Mouse (Mus musculus) limb, embryonic 11.5 days (tissue): ENCODE data around the gene Cfap43. TPM values are rescaled to one million over a fixed set of nuclear protein-coding genes. Genes with fewer than 3 reads are reported as not detected.

Experiments used
- ATAC-seq: fragments of 200-750 bp; cut with Nextera tagmentation; 2 replicates; pipeline ENCODE4 v1.8.0; 2017; ENCODE audit warnings: low read depth; ENCODE audit not compliant: insufficient number of reproducible peaks, low FRiP score, low TSS enrichment
- DNase-seq: peaks from one replicate; pipeline ENCODE4 v3.0.0-alpha.2; 2015; ENCODE audit warnings: low spot score
- H3K27ac ChIP-seq: fragments of 300-500 bp; sonication (generic); replicated peaks from 2 replicates; pipeline ENCODE4 v1.5.1; 2014; ENCODE audit warnings: low read depth, mild to moderate bottlenecking, low read length
- H3K27me3 ChIP-seq: fragments of 300-500 bp; sonication (generic); 2 replicates; pipeline ENCODE4 v1.6.1; 2014; ENCODE audit warnings: mild to moderate bottlenecking, low read length, mixed read lengths; ENCODE audit not compliant: control insufficient read depth, insufficient read depth
- H3K36me3 ChIP-seq: fragments of 300-500 bp; sonication (generic); 2 replicates; pipeline ENCODE4 v1.6.1; 2014; ENCODE audit warnings: mild to moderate bottlenecking, low read length, moderate library complexity, mixed read lengths; ENCODE audit not compliant: control insufficient read depth, insufficient read depth
- H3K4me1 ChIP-seq: fragments of 300-500 bp; sonication (generic); 2 replicates; pipeline ENCODE4 v1.6.1; 2014; ENCODE audit warnings: low read length, mixed read lengths; ENCODE audit not compliant: control insufficient read depth, insufficient read depth
- H3K4me2 ChIP-seq: fragments of 300-500 bp; sonication (generic); 2 replicates; pipeline ENCODE4 v1.6.1; 2014; ENCODE audit warnings: low read depth, mild to moderate bottlenecking, moderate library complexity; ENCODE audit not compliant: severe bottlenecking
- H3K4me3 ChIP-seq: fragments of 300-500 bp; sonication (generic); 2 replicates; pipeline ENCODE4 v1.5.1; 2014; ENCODE audit warnings: low read depth, low read length
- H3K9ac ChIP-seq: fragments of 300-500 bp; sonication (generic); 2 replicates; pipeline ENCODE4 v1.6.1; 2014; ENCODE audit warnings: mild to moderate bottlenecking, low read length
- H3K9me3 ChIP-seq: fragments of 300-500 bp; sonication (generic); 2 replicates; pipeline ENCODE4 v1.6.1; 2016; ENCODE audit warnings: low read length; ENCODE audit not compliant: control insufficient read depth
- whole genome bisulfite sequencing: fragments of 180-500 bp; shearing (Covaris S2); extraction: QIAGEN DNeasy Blood & Tissue Kit; methylation state at CpG from one replicate; pipeline ENCODE4 v1.1.7; 2014; 5-methylcytosine and 5-hydroxymethylcytosine counted together
- polyA plus RNA-seq: library from polyadenylated mRNA; unstranded; fragments of >200 nt; fragmentation: Nextera tagmentation; extraction: Ambion mirVana; gene quantifications from 2 replicates; pipeline ENCODE4 v1.2.1, GENCODE M21; 2014

Gene Cfap43
- polyA plus RNA-seq, 1 experiment from 2014 or later, result 0.04 TPM

GRCm38 (mm10) chr19:47829913-47830450, 89.1 kb downstream of the Cfap43 start:
- Histone ChIP-seq H3K9me3 (no peaks in the 10 kb centered on the region), H3K27ac (no peak overlapping the region), H3K36me3 (no peaks in the 10 kb centered on the region), H3K27me3 (no peaks in the 10 kb centered on the region), H3K4me1 (no peaks in the 10 kb centered on the region), H3K9ac (no peak overlapping the region), H3K4me2 (no peak overlapping the region), H3K4me3 (no peak overlapping the region)
- no peak for ATAC-seq
- 84% methylated on average over 14 of the region's 14 CpGs for WGBS
- DNase-seq, result no peak

- WGBS, result 79% methylated on average over 5 of the region's 5 CpGs
- no peaks in the 10 kb centered on the region for H3K36me3 ChIP-seq
- no peak overlapping the region for H3K4me3 ChIP-seq
- H3K4me2 ChIP-seq, result no peak overlapping the region
- no peak overlapping the region for H3K9ac ChIP-seq
- DNase-seq (no peak), ATAC-seq (no peak)
- no peaks in the 10 kb centered on the region for H3K4me1 ChIP-seq
- peaks cover 7% of the 10 kb centered on the region; the same call in 1 of the 2 replicates for H3K27me3 ChIP-seq
- no peaks in the 10 kb centered on the region for H3K9me3 ChIP-seq
- no peak overlapping the region for H3K27ac ChIP-seq
These were observed 95.1 kb downstream of the Cfap43 start for GRCm38 (mm10) chr19:47824026-47824425.

GRCm38 (mm10) chr19:47822143-47822796, 96.8 kb downstream of the Cfap43 start:
- H3K36me3 ChIP-seq, result no peaks in the 10 kb centered on the region
- no peak for ATAC-seq
- no peak overlapping the region for H3K27ac ChIP-seq
- H3K4me2 ChIP-seq, result no peak overlapping the region
- H3K9ac ChIP-seq, result no peak overlapping the region
- peak; percentile 27 for DNase-seq
- 17% methylated on average over 8 of the region's 8 CpGs for WGBS
- H3K4me3 ChIP-seq, result no peak overlapping the region
- H3K4me1 ChIP-seq, result no peaks in the 10 kb centered on the region
- H3K27me3 ChIP-seq, result peaks cover 7% of the 10 kb centered on the region; the same call in 1 of the 2 replicates
- no peaks in the 10 kb centered on the region for H3K9me3 ChIP-seq

- H3K9ac ChIP-seq, result no peak overlapping the region; the same call in 1 of the 2 replicates
- no peaks in the 10 kb centered on the region for H3K9me3 ChIP-seq
- H3K36me3 ChIP-seq, result no peaks in the 10 kb centered on the region
- WGBS, result 61% methylated on average over 7 of the region's 7 CpGs
- DNase-seq (peak; percentile 26), ATAC-seq (no peak)
- no peak overlapping the region for H3K4me3 ChIP-seq
- H3K4me2 ChIP-seq, result no peak overlapping the region
- H3K27me3 ChIP-seq, result peaks cover 7% of the 10 kb centered on the region; the same call in 1 of the 2 replicates
- no peak overlapping the region for H3K27ac ChIP-seq
- no peaks in the 10 kb centered on the region for H3K4me1 ChIP-seq
These were observed 97.6 kb downstream of the Cfap43 start for GRCm38 (mm10) chr19:47821494-47821872.

GRCm38 (mm10) chr19:47820832-47821493, 98.1 kb downstream of the Cfap43 start:
- no peaks in the 10 kb centered on the region for H3K9me3 ChIP-seq
- H3K9ac ChIP-seq, result no peak overlapping the region
- no peaks in the 10 kb centered on the region for H3K4me1 ChIP-seq
- H3K4me3 ChIP-seq, result no peak overlapping the region
- WGBS, result 19% methylated on average over 9 of the region's 9 CpGs
- no peak overlapping the region for H3K4me2 ChIP-seq
- no peaks in the 10 kb centered on the region for H3K36me3 ChIP-seq
- peaks cover 7% of the 10 kb centered on the region; the same call in 1 of the 2 replicates for H3K27me3 ChIP-seq
- H3K27ac ChIP-seq, result no peak overlapping the region
- peak; percentile 85 for DNase-seq
- ATAC-seq, result no peak

GRCm38 (mm10) chr19:47817692-47818091, 101.4 kb downstream of the Cfap43 start:
- Histone ChIP-seq H3K9ac (no peak overlapping the region), H3K36me3 (no peaks in the 10 kb centered on the region), H3K9me3 (no peaks in the 10 kb centered on the region), H3K4me3 (no peak overlapping the region), H3K4me1 (no peaks in the 10 kb centered on the region), H3K4me2 (no peak overlapping the region), H3K27ac (no peak overlapping the region), H3K27me3 (peaks cover 4% of the 10 kb centered on the region; the same call in 1 of the 2 replicates)
- ATAC-seq (no peak), DNase-seq (no peak)
- WGBS, result 87% methylated on average over 9 of the region's 9 CpGs

- ATAC-seq (no peak), DNase-seq (no peak)
- Histone ChIP-seq H3K27me3 (no peaks in the 10 kb centered on the region), H3K27ac (no peak overlapping the region), H3K9me3 (no peaks in the 10 kb centered on the region), H3K9ac (no peak overlapping the region), H3K4me1 (no peaks in the 10 kb centered on the region), H3K4me2 (no peak overlapping the region), H3K4me3 (no peak overlapping the region), H3K36me3 (no peaks in the 10 kb centered on the region)
- 83% methylated on average over 5 of the region's 5 CpGs for WGBS
These were observed 104.4 kb downstream of the Cfap43 start for GRCm38 (mm10) chr19:47814721-47815120.

- H3K27me3 ChIP-seq, result no peaks in the 10 kb centered on the region
- H3K36me3 ChIP-seq, result no peaks in the 10 kb centered on the region
- no peak overlapping the region for H3K27ac ChIP-seq
- 75% methylated on average over 10 of the region's 10 CpGs for WGBS
- H3K9me3 ChIP-seq, result no peaks in the 10 kb centered on the region
- H3K4me1 ChIP-seq, result no peaks in the 10 kb centered on the region
- no peak overlapping the region for H3K4me3 ChIP-seq
- H3K9ac ChIP-seq, result no peak overlapping the region
- no peak for ATAC-seq
- DNase-seq, result no peak
- no peak overlapping the region for H3K4me2 ChIP-seq
These were observed 107.0 kb downstream of the Cfap43 start for GRCm38 (mm10) chr19:47812091-47812490.
